In genomic region chr2:181213021-181213445, GRCm38 (mm10) we compare ENCODE assay signal across 8 mouse cellular contexts. TPM values are rescaled to one million over a fixed set of nuclear protein-coding genes. Genes with fewer than 3 reads are reported as not detected.
DNase-seq lines count a peak whose midpoint lies in the region; ATAC-seq and TF ChIP-seq lines count a peak whose summit lies in the region.

TSS of gene Srms (minus strand) at chr2:181213185.

- peak; percentile 77 for DNase-seq in ES-CJ7 (ENCODE audit: low read depth, low spot score)
- peak; percentile 61 for DNase-seq in embryo, embryonic 10.5 days (ENCODE audit: low spot score)
- peak; percentile 54 for DNase-seq in kidney, postnatal 0 days (ENCODE audit: low spot score)
- peak; percentile 71 for DNase-seq in lung, postnatal 25 days (ENCODE audit: low spot score)
- peak; percentile 49 for DNase-seq in splenic B cell, adult 2 months (ENCODE audit: low read depth, low spot score)
- DNase-seq in left cerebral cortex, adult 18-20 months (ENCODE audit: low spot score in 2 of 2), result no peak
- no peak for DNase-seq in left cerebral cortex, postnatal 36 days (ENCODE audit: low spot score in 2 of 2)

- no peak for ATAC-seq in heart, embryonic 15.5 days (replicated peaks; ENCODE audit: insufficient number of reproducible peaks, insufficient read depth, low FRiP score, low read depth)
- peak; percentile 83 for ATAC-seq in kidney, postnatal 0 days (replicated peaks; ENCODE audit: low FRiP score, low read depth)

- TF ChIP-seq CTCF in kidney, postnatal 0 days (IDR thresholded peaks at IDR 0.05; ENCODE audit: low read depth), result no peak

- H3K9me3 ChIP-seq in heart, embryonic 15.5 days (replicated peaks), result no peaks in the 10 kb centered on the region
- H3K9me3 ChIP-seq in kidney, postnatal 0 days (replicated peaks; ENCODE audit: low read length), result no peaks in the 10 kb centered on the region

- intact Hi-C loops in left cerebral cortex, postnatal 36 days (cut with DNase I), result no loop called here

- H3K9ac ChIP-seq in heart, embryonic 15.5 days, result no peak within 1 kb of the TSS; the same call in none of the 2 replicates
- H3K9ac ChIP-seq in kidney, postnatal 0 days (ENCODE audit: low read depth, low read length), result 0 out of 2 replicates have a peak within 1 kb of the TSS, but pooled peaks have one; percentile 1

- no peak within 1 kb of the TSS for H3K27ac ChIP-seq in heart, embryonic 15.5 days
- H3K27ac ChIP-seq in kidney, postnatal 0 days, result no peak within 1 kb of the TSS

- 2% methylated on average over 17 of the region's 17 CpGs for WGBS in heart, embryonic 15.5 days
- 3% methylated on average over 17 of the region's 17 CpGs for WGBS in kidney, postnatal 0 days

- peaks cover 10% of the 10 kb centered on the region for H3K4me1 ChIP-seq in heart, embryonic 15.5 days (replicated peaks)
- H3K4me1 ChIP-seq in kidney, postnatal 0 days (replicated peaks; ENCODE audit: insufficient read depth, low read length), result peaks cover 7% of the 10 kb centered on the region; the same call in 1 of the 2 replicates

- no peaks in the 10 kb centered on the region for H3K36me3 ChIP-seq in heart, embryonic 15.5 days
- no peaks in the 10 kb centered on the region for H3K36me3 ChIP-seq in kidney, postnatal 0 days (ENCODE audit: insufficient read depth, low read length)
- H3K36me3 ChIP-seq in splenic B cell, adult 2 months (ENCODE audit: control insufficient read depth, insufficient read depth, low read length, poor library complexity, severe bottlenecking), result no peaks in the 10 kb centered on the region

- peak within 1 kb of the TSS; percentile 65 for H3K4me2 ChIP-seq in heart, embryonic 15.5 days
- peak within 1 kb of the TSS; percentile 66 for H3K4me2 ChIP-seq in kidney, postnatal 0 days (ENCODE audit: low read length)

- H3K4me3 ChIP-seq in heart, embryonic 15.5 days, result peak within 1 kb of the TSS; percentile 42
- H3K4me3 ChIP-seq in kidney, postnatal 0 days (replicated peaks; ENCODE audit: low read depth, low read length), result peak within 1 kb of the TSS; percentile 30

- H3K27me3 ChIP-seq in heart, embryonic 15.5 days, result peaks cover 60% of the 10 kb centered on the region
- peaks cover 10% of the 10 kb centered on the region; the same call in 1 of the 2 replicates for H3K27me3 ChIP-seq in kidney, postnatal 0 days (ENCODE audit: insufficient read depth, low read length)
- no peaks in the 10 kb centered on the region for H3K27me3 ChIP-seq in splenic B cell, adult 2 months (ENCODE audit: control insufficient read depth, insufficient read depth, low read length, poor library complexity, severe bottlenecking)

RNA-seq across cellular contexts. Expression of gene Srms, which starts in this region (rescaled TPM):
- 0.09 and 0.10 TPM in 2 replicates for polyA plus RNA-seq in heart, embryonic 15.5 days (2015; fragmentation: Nextera tagmentation; extraction: Ambion mirVana)
- polyA plus RNA-seq in kidney, postnatal 0 days (2015; fragmentation: Nextera tagmentation; extraction: Ambion mirVana), result 0.14 and 0.26 TPM in 2 replicates
- under 1 TPM; 0.33 to 0.46 TPM for total RNA-seq in left cerebral cortex, adult 18-20 months (2021)
- total RNA-seq in left cerebral cortex, postnatal 36 days (2021), result under 1 TPM; 0.25 to 0.50 TPM

Comparison
In these comparisons a context has a peak if more than half of its experiments do, and no peak if none do; other contexts are left out.
1. Peak in DNase-seq, ATAC-seq, H3K4me3 ChIP-seq, H3K9ac ChIP-seq and H3K4me2 ChIP-seq in kidney, postnatal 0 days; RNA of the gene not detected or under 1 TPM.
2. DNase-seq: peak in ES-CJ7 (single experiment), embryo, embryonic 10.5 days (single experiment), lung, postnatal 25 days (single experiment) and splenic B cell, adult 2 months (single experiment); none in left cerebral cortex, adult 18-20 months (0 of 2) and left cerebral cortex, postnatal 36 days (0 of 2).